Mouse (Mus musculus) stomach, postnatal 0 days (tissue): ENCODE results near the gene Zfp28. TPM values are rescaled to one million over a fixed set of nuclear protein-coding genes. Genes with fewer than 3 reads are reported as not detected.
A peak's percentile ranks its signal among the peaks of the same experiment; 100 is the strongest.

Experiments used
- ATAC-seq: fragments of 200-750 bp; cut with Nextera tagmentation; 2 replicates; pipeline ENCODE4 v1.8.0; 2017; ENCODE audit not compliant: low FRiP score, low TSS enrichment
- DNase-seq: peaks from one replicate; pipeline ENCODE4 v3.0.0-alpha.2; 2016; ENCODE audit warnings: low spot score
- H3K27ac ChIP-seq: fragments of 300-500 bp; sonication (generic); replicated peaks from 2 replicates; pipeline ENCODE4 v1.5.1; 2014; ENCODE audit warnings: mild to moderate bottlenecking, control low read depth
- H3K27me3 ChIP-seq: fragments of 300-500 bp; sonication (generic); 2 replicates; pipeline ENCODE4 v1.6.1; 2014; ENCODE audit warnings: low read length; ENCODE audit not compliant: control insufficient read depth, insufficient read depth
- H3K36me3 ChIP-seq: fragments of 300-500 bp; sonication (generic); 2 replicates; pipeline ENCODE4 v1.6.1; 2014; ENCODE audit warnings: low read length, mixed read lengths; ENCODE audit not compliant: control insufficient read depth, insufficient read depth
- H3K4me1 ChIP-seq: fragments of 300-500 bp; sonication (generic); replicated peaks from 2 replicates; pipeline ENCODE4 v1.6.1; 2014; ENCODE audit warnings: antibody characterized with exemption; ENCODE audit not compliant: control insufficient read depth, insufficient read depth
- H3K4me2 ChIP-seq: fragments of 300-500 bp; sonication (generic); replicated peaks from 2 replicates; pipeline ENCODE4 v1.6.1; 2014; ENCODE audit warnings: low read depth, mild to moderate bottlenecking, control low read depth, moderate library complexity
- H3K4me3 ChIP-seq: fragments of 300-500 bp; sonication (generic); 2 replicates; pipeline ENCODE4 v1.5.1; 2014; ENCODE audit warnings: low read depth, low read length, control low read depth
- H3K9ac ChIP-seq: fragments of 300-500 bp; sonication (generic); 2 replicates; pipeline ENCODE4 v1.6.1; 2014; ENCODE audit warnings: mild to moderate bottlenecking, low read length, control low read depth, mixed read lengths
- H3K9me3 ChIP-seq: fragments of 300-500 bp; sonication (generic); 2 replicates; pipeline ENCODE4 v1.6.1; 2016; ENCODE audit warnings: low read length; ENCODE audit not compliant: control insufficient read depth
- CTCF ChIP-seq: IDR thresholded peaks from 2 replicates; pipeline ENCODE4 v1.5.1; 2016; ENCODE audit warnings: antibody characterized with exemption, low read depth, mild to moderate bottlenecking, moderate library complexity
- EP300 ChIP-seq: optimal IDR thresholded peaks from 2 replicates; pipeline ENCODE3; 2016; ENCODE audit warnings: antibody characterized with exemption
- WGBS: fragments of 180-500 bp; shearing (Covaris S2); extraction: QIAGEN DNeasy Blood & Tissue Kit; methylation state at CpG from one replicate; pipeline ENCODE4 v1.1.7; 2014; 5-methylcytosine and 5-hydroxymethylcytosine counted together
- polyA plus RNA-seq: library from polyadenylated mRNA; unstranded; fragments of >200 nt; fragmentation: Nextera tagmentation; extraction: Ambion mirVana; gene quantifications from 2 replicates; pipeline ENCODE4 v1.2.1, GENCODE M21; 2015

Zfp28 gene
- polyA plus RNA-seq, 1 experiment from 2014 or later: 2.4 TPM

DNA sequence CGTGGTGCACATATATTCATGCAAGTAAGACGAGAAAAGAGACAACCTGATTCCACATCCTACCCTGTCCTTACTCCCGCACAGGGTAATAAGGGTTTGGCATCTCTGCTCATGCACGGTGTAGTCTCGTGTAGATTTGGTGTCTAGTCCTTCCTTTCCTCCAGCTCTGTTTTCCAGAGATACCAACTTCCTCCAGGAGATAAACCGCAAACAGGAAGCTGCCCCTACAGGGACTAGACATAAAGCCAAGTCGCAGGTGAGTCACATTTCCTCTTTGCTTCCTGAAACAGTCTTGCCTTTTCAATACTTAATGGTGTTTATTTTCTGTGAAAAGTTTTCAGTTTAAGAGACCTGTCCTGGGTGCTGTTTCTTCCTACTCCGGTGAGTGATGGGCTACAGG is 916 bp downstream of the Zfp28 start:
- peaks cover 3% of the 10 kb centered on the region; the same call in 1 of the 2 replicates for H3K4me1 ChIP-seq
- H3K4me2 ChIP-seq: peak overlapping the region; percentile 89
- H3K27ac ChIP-seq: no peak overlapping the region
- H3K36me3 ChIP-seq: no peaks in the 10 kb centered on the region
- peak overlapping the region; percentile 58; the same call in 1 of the 2 replicates for H3K4me3 ChIP-seq
- WGBS: 72% methylated on average over 8 of the region's 8 CpGs
- no peak overlapping the region for H3K9ac ChIP-seq
- no peak for ATAC-seq
- H3K27me3 ChIP-seq: no peaks in the 10 kb centered on the region
- H3K9me3 ChIP-seq: no peaks in the 10 kb centered on the region
- no peak for DNase-seq
- TF ChIP-seq CTCF: no peak
- no peak for TF ChIP-seq EP300

DNA sequence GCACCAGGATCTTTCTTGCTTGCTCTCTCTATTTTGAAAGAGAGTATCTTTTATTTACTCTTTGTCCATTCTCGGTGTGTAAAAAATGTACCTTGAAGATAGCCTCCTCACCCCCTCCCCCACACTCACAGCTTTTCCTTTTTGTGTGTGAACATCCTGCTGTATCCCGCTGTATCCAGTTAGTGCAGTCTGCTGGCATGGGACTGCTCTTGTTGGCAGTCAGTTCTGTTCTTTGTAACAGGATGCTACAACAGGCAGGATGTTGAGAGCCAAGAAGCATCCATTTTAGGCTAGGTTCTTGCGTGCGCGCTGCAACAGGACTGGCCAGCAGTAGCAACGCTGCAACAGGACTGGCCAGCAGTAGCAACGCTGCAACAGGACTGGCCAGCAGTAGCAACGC is 3.9 kb downstream of the Zfp28 start:
- no peak overlapping the region for H3K4me3 ChIP-seq
- H3K36me3 ChIP-seq: 0 out of 2 replicates have a peak, but pooled peaks cover 2% of the 10 kb centered on the region
- WGBS: 89% methylated on average over 7 of the region's 8 CpGs
- H3K9ac ChIP-seq: no peak overlapping the region
- TF ChIP-seq EP300 (no peak), CTCF (no peak)
- no peak overlapping the region for H3K27ac ChIP-seq
- DNase-seq: no peak
- no peak overlapping the region for H3K4me2 ChIP-seq
- H3K9me3 ChIP-seq: no peaks in the 10 kb centered on the region
- no peak for ATAC-seq
- H3K4me1 ChIP-seq: peaks cover 3% of the 10 kb centered on the region; the same call in 1 of the 2 replicates
- H3K27me3 ChIP-seq: no peaks in the 10 kb centered on the region

DNA sequence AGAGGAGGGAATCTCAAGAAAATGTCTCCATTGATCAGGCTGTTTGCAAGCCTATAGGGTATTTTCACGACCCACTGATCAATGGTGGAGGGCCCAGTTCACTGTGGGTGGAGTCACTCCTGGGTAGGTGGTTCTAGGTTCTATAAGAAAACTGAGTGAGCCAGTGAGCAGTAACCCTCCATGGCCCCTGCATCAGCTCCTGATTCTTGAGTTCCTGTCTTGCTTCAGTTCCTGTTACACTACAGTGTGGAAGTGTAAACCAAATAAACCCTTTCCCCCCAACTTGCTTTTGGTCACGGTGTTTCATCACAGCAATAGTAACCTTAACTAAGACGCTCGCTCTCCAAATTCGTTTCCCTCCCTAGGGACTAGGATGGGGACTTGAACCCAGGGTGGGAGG is 5.9 kb downstream of the Zfp28 start:
- Histone ChIP-seq H3K27me3 (no peaks in the 10 kb centered on the region), H3K4me2 (no peak overlapping the region), H3K9ac (no peak overlapping the region), H3K9me3 (no peaks in the 10 kb centered on the region), H3K4me1 (peaks cover 3% of the 10 kb centered on the region; the same call in 1 of the 2 replicates), H3K4me3 (no peak overlapping the region), H3K36me3 (peaks cover 4% of the 10 kb centered on the region), H3K27ac (no peak overlapping the region)
- no peak for DNase-seq
- no peak for TF ChIP-seq CTCF
- no peak for TF ChIP-seq EP300
- 87% methylated on average over 5 of the region's 5 CpGs for WGBS
- ATAC-seq: no peak

- H3K27ac ChIP-seq: no peak overlapping the region
- H3K27me3 ChIP-seq: no peaks in the 10 kb centered on the region
- H3K4me1 ChIP-seq: no peaks in the 10 kb centered on the region
- H3K4me2 ChIP-seq: no peak overlapping the region
- TF ChIP-seq EP300 (no peak), CTCF (peak; percentile 13; the same call in 1 of the 2 replicates)
- 75% methylated on average over 5 of the region's 5 CpGs for WGBS
- H3K9me3 ChIP-seq: no peaks in the 10 kb centered on the region
- DNase-seq: no peak
- H3K36me3 ChIP-seq: peaks cover 4% of the 10 kb centered on the region
- no peak overlapping the region for H3K9ac ChIP-seq
- no peak overlapping the region for H3K4me3 ChIP-seq
- no peak for ATAC-seq
These were observed 6.4 kb downstream of the Zfp28 start for GRCm38 (mm10) chr7:6389449-6389848.

DNA sequence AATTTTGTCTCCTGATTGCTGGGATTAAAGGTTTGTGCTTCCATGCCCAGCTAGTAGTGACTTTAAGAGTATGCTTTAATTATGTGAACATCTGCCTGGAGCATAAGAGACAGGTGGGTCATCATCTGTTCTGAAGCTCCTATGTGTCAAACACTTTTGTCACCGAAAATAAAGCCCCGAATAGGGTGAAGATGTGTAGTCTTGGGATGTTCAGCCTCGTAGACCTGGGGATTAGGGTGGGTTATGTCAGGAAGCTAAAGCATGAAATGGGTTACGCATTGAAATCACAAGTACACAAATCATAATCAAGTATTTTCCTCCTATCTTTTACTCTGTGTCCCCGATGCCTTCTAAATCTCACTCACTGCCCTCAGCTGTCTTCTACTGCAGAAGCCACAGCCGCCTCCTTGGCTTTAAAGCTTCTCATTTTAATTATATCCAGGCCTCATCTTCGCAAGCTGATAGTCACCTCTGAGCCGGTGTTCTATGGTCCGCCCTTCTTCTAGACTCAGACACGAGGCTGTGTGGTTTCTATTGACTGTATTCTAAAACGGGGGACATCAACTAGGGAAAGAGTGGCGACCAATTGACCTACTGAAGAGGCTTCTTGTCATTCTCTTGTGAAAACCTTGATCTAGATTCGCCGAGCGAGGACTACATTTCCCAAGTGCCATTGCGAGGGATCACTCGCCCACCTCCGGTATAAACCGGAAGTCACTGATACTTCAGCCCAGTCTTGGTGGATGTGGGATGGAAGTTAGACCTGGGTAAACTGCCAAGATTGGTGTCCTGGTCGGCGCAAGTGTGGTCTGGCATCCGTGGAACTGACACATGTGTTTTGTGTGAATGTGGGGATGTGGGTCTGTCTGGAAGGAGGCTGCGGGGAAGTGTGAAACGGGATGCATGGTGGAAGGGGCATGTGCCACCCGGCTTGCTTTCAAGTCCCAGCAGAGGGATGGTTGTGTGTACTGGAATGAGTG is 15.2 kb downstream of the Zfp28 start, which contains the start of gene Smim17:
TSS of gene Smim17 (plus strand) at position 720 of the 980 bp plus-strand sequence.
- peak; percentile 22 for DNase-seq
- Histone ChIP-seq H3K4me3 (peak within 1 kb of the TSS; percentile 44), H3K4me2 (peak within 1 kb of the TSS; percentile 68), H3K27ac (no peak within 1 kb of the TSS), H3K27me3 (no peaks in the 10 kb centered on the region), H3K9ac (peak within 1 kb of the TSS; percentile 23; the same call in 1 of the 2 replicates), H3K9me3 (no peaks in the 10 kb centered on the region), H3K36me3 (no peaks in the 10 kb centered on the region), H3K4me1 (no peaks in the 10 kb centered on the region)
- ATAC-seq: no peak
- 28% methylated on average over 25 of the region's 25 CpGs for WGBS
- TF ChIP-seq CTCF: no peak
- TF ChIP-seq EP300: no peak

DNA sequence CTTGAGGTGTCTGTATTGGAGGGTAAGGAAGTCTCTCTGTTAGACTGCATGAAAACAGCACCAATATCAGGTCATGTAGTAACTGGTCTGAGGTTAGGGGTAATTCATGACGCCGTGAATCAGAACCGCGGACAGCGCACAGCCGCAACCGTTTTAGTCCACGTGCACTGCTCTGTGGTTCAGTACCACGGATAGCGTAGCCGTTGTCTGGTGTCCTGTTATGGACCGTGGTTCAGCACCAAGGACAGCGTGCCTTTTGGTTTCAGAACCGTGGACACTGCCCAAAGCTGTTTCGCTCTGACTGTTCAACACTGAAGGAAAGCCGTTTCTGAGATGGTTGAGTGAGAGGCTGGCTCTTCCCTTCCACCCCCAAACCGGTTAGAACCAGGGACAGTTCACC is 26.9 kb downstream of the Zfp28 start, which contains the start of gene Gm20715:
TSS of gene Gm20715 (plus strand) at position 235 of the 400 bp plus-strand sequence.
- no peaks in the 10 kb centered on the region for H3K9me3 ChIP-seq
- no peak within 1 kb of the TSS for H3K9ac ChIP-seq
- no peak within 1 kb of the TSS for H3K27ac ChIP-seq
- peak; percentile 98 for ATAC-seq
- H3K27me3 ChIP-seq: no peaks in the 10 kb centered on the region
- H3K4me3 ChIP-seq: no peak within 1 kb of the TSS
- WGBS: under 1% methylated on average over 17 of the region's 17 CpGs
- H3K4me1 ChIP-seq: no peaks in the 10 kb centered on the region
- H3K4me2 ChIP-seq: no peak within 1 kb of the TSS
- H3K36me3 ChIP-seq: no peaks in the 10 kb centered on the region
- TF ChIP-seq EP300: no peak
- TF ChIP-seq CTCF: peak; percentile 49
- peak; percentile 94 for DNase-seq
